Mouse (Mus musculus) cerebellum, adult 9-10 months (tissue): ENCODE results near the gene St3gal5.
A peak's percentile ranks its signal among the peaks of the same experiment; 100 is the strongest.
"Not testable (repeated sequence)": the region's sequence is repeated elsewhere in the genome, so short reads cannot be mapped to it uniquely, and the experiment has no call there.

ENCODE experiments used
- DNase-seq: peaks from one replicate; pipeline ENCODE4 v3.0.0; 2022

St3gal5 gene

DNA sequence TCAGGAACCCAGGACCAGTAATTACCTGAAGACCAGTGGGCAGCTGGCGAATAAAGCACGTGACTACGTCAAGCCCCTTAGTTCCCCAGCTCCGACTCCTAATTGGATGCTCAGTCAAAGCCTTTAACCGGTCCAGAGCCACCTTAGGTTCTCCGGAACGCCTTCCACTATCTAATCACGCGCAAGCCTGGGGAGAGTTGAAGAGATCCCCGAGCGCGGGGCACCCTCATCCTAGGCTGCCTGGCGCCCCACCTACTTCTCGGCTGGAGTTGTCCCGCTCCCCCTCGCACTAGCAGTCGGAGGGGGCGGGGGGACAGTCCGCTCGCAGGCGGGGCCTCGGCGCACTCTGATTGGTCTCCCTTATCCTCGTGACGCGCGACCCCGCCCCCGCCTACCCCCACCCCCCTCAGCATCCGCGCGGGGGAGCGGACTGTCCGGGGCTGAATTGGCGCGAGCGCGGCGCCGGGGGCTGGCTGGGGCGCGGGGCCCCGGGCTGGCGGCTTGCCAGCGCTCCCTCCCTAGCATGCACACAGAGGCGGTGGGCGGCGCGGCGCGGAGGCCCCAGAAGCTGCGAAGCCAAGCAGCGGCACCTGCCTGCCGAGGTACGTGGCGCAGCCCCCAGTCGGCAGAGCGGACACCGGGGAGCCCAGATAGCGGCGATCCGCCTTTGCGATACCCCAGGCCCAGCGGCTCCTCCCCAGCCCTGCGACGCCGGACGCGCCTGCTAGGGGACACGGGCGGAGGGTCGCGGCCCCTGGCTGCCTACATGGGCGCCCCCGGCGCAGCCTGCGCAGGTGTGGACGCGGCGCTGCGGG lies at the start of gene St3gal5:
St3gal5 (plus strand) TSS at position 412 of the 815 bp plus-strand sequence.
- DNase-seq, result peak; percentile 96

DNA sequence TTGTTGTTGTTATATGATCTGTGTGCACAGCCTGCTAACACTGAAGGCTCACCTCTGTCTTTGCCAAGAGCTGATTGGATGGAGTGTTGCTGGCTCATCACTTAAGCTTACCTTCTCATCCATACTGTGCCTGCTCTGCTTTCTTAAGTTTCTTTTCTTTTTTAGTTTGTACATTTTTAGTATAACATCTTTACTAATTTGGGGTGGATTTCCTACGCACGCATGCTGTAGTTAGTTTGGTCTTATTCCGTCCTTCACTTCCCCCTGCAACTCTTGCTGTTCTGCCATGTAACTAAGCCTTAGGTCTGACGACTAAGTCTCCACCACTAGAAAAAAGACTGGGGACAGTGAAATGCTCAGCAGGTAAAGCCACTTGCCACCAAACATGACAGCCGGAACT lies 48.7 kb upstream of the St3gal5 start:
- DNase-seq, result no peak

DNA sequence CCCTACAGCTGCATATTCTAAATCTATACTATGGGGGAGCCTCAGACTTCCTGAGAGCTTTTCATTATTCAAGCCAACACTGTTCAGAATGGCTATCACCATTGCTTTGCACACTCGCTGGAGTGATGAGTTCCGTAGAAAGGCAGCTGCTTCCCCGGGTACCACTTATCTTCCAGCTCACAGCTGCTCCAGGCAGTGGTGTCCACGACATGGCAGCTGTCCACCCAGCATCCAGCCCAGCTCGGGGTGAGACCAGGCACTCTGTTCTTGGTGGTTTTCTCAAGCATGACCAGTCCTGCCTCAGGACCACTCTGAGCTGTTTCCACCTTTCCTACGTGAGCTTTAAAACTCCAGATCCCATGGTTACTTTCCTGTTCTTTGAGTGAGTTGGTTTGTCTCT lies 47.5 kb upstream of the St3gal5 start:
- no peak for DNase-seq

DNA sequence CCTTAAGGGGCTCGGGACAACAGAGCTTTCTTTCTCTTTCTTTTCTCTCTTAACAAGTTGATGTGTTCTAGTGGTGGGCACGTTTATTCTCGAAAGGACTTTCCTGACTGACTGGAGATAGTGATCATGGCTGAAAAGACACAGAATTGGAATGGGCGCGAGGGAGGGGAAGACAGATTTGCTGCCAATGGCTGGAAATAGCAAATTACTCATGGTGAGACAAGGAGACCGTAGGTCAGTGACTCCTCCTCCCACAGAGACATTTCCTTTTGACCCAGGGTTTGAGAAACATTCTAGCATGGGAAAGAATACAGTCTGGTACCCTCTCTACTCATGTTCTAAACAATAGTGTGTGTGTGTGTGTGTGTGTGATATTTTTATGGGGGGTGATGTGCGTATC lies 46.6 kb upstream of the St3gal5 start:
- no peak for DNase-seq

DNA sequence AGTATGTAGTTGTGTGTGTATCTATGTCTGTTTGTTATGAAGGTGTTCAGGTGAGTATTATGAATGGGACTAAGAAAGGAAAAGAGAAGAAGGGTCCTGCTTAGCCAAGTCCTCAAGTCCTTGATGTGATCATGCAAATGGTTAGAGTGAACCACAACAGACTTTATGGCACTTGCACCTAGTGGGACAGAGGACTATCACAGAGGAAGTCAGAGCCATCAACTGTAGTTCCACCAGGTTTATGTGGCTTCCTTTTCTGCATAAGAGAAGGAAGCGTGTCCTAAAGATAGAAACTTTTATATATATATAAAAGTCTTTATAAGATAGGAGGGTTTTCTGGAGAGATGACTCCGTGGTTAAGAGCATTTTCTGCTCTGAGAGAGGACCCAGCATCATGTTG lies 46.1 kb upstream of the St3gal5 start:
- DNase-seq, result no peak

DNA sequence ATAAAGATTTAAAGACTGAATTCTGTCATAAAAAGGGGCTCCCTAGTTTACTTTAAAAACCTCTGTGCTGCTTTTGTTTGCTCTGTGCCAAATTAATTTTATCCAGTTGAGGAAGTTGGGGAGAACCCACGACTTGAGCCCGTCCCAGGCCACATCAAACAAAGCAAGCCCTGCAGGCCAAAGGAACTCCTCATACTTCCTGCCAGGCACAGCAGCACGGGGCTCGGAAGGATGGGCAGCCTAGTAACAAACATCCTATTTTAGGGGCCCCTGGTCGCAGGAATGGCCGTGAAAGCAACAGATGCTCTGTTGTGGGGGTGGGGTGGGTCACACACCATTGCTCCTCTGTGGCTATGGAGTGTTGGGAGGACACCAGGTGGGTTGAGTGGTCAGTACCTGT lies 45.6 kb upstream of the St3gal5 start:
- no peak for DNase-seq

DNA sequence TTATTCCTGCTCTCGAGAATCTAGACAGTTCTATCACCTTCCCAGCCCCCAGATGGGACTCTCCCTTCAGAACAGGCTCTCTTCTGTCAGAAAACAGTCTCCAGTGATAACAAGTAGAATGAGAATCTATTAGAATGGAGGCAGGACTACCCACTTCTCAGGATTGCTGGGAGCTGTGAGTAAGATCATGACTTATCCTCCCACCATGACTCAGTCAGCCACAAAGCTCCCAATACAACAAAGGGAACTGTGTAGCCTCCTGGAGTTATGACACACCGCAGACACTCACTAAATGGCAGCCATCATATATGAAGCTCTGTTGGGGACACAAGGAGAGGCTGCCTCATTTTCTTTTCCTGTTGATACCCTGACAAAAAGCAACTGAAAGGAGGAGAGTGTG lies 40.8 kb upstream of the St3gal5 start:
- DNase-seq, result no peak

DNA sequence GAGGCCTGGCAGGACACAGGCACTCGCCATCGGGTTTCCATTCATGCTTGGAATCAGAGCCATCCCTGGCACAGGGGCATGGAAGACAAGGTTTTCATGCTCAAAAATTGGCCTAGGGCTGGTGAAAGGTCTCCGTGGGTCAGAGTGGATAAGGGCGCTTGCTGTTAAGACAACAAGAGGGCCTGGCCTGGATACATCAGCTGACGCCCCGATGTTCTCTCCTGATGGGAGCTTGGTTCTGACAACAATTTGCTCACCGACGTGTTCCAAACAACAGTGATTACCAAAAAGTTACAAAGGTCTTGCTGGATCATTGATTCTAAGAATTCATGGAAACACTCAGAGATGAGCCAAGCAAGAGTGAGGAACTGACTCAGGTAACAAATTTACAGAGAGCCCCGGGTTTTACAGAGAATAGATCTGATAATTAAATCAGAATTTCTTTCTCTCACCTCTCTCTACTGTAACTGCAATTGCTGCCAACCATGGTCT lies 38.9 kb upstream of the St3gal5 start:
- DNase-seq, result no peak

DNA sequence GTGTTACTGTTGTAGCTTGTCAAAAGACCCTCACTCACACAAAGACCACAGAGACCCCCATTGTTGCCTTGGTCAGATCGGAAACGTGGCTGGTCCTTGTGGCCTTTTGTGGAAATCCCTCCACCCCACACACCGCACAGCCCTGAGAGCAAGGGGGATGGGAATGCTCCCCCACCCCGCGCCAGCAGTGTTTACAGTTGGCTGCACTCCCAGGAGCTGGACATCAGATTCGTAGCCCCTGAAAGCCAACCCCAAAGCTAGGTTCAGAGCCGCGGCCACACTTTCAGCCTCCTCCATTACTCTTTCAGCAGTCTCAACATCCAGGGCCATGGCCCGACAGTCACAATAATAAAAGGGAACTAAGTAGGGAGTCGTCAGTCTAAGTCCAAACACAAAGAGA lies 36.7 kb upstream of the St3gal5 start:
- not testable (repeated sequence) for DNase-seq

DNA sequence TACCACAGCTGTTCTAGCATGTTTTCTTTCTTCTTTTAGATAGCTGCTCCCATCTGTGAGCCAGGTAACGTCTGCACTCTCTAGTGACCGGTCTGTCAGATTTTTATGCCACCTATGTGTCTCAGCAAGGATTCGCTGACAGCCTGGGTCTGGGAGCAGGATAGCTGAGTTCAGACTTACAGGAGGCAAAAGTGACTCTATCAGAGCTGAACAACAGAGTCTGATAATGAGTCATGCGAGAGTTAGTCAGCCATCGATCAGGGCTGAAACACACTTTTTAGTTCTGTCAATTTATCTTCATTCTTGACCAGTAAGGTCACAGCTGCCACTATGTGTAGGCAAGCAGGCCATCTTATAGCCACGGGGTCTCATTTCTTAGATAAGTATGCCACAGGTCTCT lies 33.7 kb upstream of the St3gal5 start:
- DNase-seq, result no peak

DNA sequence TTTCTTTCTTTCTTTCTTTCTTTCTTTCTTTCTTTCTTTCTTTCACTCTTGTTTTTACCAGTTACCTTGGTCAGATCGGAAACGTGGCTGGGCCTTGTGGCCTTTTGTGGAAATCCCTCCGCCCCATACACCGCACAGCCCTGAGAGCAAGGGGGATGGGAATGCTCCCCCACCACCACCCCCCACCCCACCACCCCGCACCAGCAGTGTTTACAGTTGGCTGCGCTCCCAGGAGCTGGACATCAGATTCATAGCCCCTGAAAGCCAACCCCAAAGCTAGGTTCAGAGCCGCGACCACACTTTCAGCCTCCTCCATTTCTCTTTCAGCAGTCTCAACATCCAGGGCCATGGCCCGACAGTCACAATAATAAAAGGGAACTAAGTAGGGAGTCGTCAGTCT lies 31.4 kb upstream of the St3gal5 start:
- no peak for DNase-seq

DNA sequence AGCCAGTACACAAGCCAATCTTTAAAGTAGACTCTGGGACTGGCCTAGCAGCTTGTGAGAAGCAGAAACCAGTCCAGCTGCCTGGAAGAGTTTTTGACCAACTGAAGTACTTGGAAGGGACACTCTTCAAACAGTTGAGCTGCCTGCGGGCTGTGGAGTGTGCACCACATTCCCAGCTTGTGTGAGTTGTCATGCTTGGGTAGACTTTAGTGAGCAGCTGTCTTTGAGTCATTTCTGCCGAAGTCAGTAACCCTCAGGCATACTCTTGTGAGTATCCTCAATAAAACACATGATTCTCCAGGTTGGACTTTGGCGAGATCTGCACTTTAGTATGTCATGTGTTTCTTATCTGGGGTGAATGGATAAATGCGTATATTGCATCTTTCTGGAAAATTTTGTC lies 29.0 kb upstream of the St3gal5 start:
- no peak for DNase-seq

DNA sequence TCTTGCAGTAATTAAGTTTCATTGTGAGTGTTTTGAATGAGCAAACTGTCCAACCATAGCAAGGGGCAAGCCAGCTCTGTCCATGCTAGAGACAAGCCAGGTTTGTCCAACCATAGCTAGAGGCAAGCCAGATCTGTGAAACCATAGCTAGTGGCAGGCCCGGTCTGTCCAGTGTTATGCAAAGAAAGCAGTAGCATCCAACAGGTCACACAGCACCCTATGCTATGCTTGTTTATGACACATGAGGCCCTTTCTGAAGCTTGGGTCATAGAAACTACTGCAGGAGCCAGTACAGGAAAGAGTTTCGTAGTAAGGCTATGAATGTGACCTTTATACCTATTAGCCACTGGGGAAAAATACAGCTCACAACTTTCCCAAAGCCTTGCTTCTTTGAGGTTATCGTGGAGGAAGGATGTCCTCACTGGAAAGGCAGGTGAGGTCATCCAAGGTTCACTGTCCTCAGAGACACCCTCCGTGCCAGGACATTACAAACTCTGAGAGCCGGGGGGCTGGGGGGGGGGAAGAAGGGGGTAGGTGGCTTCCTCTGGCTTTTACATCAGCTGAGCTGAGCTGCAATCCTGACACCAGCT lies 26.0 kb upstream of the St3gal5 start:
- no peak for DNase-seq

DNA sequence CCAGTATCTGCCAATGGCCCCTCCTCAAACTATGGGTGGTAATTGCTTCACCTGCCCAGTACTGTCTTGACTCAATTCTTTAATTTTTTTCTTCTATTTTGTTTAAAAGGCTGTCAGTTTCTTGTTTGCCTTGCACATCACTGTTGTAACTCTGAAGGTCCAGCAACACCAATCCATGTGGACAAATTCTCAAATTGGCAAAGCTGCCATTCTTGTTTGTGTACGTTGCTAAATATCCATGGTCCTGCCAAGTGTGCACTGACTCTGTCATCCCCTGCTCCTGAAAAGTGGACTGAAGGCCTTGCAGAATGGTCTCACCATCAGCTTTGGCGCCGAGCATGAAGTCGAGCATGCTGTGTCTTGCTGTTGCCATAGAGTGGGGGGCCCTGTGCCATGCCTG lies 23.6 kb upstream of the St3gal5 start:
- DNase-seq, result no peak

DNA sequence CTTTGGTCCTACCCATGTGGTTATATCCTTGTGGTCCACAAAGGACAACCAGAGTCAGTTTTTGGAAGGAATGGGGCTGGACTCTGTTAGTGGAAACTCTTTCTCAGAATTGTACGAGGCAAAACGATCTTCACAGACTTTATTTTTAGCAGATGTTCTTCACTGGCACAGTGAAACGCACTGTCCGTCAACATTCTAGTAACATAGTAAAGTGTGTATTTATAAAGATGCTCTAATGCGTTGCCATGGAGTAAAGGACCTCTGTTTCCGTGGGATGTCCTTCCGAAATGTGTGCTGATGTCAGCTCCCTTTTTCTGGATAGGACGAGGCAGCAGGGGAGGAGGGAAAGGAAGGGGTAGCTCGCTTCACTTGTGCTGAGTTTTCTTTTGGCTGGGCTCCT lies 20.9 kb upstream of the St3gal5 start:
- DNase-seq, result no peak

DNA sequence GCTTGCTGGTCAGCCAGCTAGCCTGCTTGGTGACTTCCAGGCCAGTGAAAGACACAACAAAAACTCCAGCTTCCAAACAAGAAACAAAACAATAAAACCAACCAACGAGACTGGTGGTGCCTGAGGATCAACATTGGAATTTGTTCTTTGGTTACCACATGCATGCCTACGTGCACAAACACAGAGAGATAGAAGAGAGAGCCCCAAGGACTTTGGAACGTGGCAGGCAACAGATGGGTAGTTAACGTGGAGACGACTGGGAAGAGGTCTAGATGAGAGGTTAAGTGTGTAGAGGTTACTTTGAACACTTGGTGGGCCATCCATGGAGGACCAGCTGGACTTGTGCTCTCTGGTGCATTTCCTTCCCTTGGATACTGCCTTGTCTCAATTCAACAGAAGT lies 19.2 kb upstream of the St3gal5 start:
- DNase-seq, result no peak

DNA sequence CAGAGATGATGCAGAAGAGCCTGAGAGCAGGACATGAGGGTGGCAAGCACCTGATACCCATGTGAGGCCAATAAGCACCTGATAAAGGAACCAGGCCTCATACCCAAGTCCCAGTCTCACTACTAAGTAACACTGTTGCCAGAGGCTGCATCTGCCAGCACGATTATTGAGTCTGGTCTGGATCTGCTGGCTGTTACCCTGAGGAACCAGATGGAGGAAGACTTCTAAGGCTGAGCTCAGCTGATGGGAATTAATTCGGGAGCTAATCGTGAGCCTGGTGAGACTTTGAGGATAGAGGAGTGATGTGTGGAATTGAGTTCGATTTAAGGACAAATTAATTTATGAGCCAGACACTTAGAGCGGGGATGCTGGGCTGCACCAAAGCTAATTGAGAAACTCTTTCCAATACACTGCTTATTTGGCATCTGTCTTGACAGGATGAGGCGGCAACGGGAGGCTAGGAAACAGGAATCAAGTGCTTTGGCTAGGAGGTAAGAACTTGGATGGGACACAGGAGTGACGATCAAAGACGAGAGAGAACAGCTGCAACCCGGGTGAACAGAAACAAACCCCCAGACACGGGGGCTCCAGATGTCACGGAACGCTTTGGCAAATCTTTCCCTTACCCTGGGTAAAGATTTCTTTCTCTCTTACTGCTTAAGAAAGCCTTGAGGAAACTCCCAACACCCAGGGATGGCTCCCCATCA lies 15.9 kb upstream of the St3gal5 start:
- DNase-seq, result no peak

DNA sequence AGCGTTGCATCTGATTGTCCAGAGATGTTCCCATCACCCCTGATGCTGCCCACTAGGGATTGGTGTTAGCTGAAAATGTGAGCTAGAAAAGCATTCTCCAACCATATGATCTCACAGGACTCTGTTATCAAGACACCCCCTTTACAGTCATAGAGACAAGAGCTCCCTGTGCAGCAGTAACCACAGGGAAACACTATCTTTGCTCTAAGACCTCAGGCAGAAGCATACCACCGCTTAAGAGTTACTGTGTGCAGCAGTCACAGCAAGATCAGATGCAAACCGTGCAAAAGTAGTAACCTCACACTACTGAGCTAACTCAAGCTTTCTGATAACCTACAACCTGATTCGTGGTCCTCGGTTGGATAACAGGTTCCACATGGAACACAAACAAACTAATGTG lies 10.0 kb upstream of the St3gal5 start:
- no peak for DNase-seq

DNA sequence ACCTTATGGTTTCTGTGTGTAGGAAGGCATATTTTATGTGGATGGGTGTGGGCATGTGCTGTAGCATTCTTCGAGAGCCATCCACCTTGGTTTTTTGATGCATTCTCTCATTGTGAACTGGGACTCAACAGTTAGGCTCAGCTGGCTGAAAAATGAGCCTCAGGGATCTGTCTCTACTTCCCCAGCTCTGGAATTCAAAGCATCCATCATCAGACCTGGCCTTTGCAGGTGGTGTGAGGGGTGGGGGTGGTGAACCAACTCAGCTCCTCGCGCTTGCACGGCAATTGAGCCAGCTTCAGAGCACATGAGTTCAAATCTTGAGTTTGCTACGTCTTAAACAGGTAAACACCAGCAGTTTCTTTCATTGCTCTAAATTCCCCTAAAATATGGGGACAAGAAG lies 7.5 kb upstream of the St3gal5 start:
- no peak for DNase-seq

DNA sequence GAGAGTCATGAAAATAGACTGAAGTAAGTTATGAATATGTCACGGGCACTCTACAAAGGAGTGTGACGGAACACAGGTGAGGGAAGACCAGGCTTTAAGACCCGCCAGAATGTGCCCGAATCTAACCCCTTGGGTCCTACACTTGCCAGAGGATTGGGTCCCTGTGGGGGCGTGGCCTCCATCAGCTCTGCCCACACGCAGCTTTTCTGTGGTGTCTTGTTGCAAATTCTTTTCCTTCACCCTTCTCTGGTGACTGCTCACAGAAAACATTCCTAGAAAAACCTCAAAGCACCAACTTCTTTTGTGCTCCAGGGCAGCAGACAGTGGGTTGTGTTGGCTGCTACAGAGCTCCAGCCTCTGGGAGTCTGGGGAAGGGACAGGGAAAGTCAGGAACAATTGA lies 6.4 kb upstream of the St3gal5 start:
- no peak for DNase-seq

DNA sequence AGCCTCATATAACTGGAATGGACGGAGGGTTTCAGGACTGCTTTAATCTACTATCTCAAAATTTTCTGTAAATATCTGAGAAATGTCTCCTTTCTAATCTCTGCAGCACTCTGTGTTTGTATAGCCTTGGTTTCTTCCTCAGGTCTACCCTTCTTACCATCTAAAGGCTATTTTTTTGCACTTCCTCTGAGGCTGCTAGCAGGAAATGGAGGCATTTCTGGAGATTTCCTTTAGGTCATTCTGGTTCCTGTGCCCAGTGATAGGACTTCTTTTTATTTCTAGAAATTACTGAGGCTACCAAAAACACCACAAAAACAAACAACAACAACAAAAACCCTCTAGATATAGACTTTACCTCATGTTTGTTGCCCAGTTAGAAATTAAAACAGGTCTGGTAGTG lies 4.3 kb upstream of the St3gal5 start:
- no peak for DNase-seq

DNA sequence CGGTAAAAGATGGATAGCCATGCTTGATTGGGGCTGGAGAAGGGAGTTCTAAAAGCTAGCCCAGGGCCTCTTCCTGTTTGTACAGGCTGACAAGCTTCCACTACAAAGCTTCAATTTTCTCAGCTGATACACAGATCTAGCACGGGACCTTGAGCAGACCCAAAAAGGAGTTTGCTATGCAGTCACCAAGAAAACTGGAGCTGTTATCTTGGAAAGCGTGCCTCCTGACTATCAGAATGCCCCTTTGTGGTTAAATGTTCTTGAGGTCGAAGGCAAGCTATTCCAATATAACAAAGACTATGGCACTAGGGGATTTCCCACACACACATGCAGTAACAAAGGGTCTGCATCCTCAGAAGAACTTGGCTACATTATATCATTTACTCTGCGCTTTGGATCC lies 1.2 kb upstream of the St3gal5 start:
- DNase-seq, result no peak

DNA sequence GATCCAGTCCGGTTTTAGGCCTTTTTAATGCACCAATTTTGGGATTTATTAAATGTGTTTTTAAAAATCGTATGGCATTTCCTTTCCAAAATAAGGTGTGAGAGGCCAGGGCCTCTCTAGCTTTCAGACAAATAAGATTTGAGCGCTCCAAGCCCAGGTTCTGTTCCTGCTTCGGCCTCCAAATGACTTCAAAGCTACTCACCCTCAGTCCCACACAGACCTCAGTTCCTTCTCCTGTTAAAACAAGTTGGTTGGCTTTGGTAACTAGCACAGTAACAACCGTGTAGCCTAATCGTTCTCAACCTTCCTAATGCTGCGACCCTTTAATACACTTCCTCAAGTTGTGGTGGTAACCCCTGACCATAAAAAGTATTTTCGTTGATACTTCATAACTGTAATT lies 723 bp upstream of the St3gal5 start:
- no peak for DNase-seq

DNA sequence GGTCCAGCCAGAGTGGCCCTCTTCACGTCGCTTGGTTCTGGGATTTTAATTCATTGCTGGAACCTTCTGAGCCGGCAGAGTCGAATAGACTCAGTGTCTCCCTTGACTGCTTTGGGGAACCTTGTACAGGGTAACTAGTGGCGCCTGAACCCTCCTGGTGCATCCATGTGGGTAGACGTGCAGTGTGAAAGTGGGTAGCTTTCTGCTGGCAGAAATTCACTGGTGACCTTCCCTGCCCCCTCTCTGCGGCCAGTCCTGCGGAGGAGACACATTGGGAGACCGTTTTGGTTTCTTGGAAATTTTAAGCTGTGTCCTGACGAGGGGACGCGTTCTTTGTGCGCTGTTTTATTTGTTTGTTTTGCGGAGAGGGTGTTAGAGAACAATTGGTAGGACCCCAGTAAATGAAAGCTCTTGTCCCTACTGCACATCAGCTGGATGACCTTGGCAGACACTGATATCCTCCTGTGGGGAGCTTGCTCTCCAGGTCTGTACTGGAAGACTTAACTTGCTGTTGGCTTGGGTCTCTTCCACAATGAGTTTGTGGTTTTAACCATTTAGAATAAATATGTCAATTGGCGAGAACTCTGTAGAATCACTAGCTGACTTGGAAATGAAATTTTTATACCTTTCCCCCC lies 746 bp downstream of the St3gal5 start:
- peak; percentile 68 for DNase-seq
